Mouse (Mus musculus): ENCODE measurements around the gene Dop1b. TPM values are rescaled to one million over a fixed set of nuclear protein-coding genes. Genes with fewer than 3 reads are reported as not detected.
"Not testable (repeated sequence)": the region's sequence is repeated elsewhere in the genome, so short reads cannot be mapped to it uniquely, and the experiment has no call there.

Dop1b gene
- polyA plus RNA-seq, 1 experiment: 63.3 TPM

- TF ChIP-seq CTCF (IDR thresholded peaks at IDR 0.05; ENCODE audit: borderline replicate concordance, extremely low read depth, insufficient read depth, insufficient read length): no peak
- no peak for TF ChIP-seq POLR2A (IDR thresholded peaks at IDR 0.05; ENCODE audit: borderline replicate concordance, extremely low read depth, insufficient read depth, insufficient read length, poor library complexity, severe bottlenecking)
- no peak for DNase-seq (ENCODE audit: low read depth)
Measured at GRCm38 (mm10) chr16:93824799-93825198, 113.1 kb downstream of the Dop1b start.

GRCm38 (mm10) chr16:93825463-93825862 is 113.8 kb downstream of the Dop1b start:
- TF ChIP-seq POLR2A (IDR thresholded peaks at IDR 0.05; ENCODE audit: borderline replicate concordance, extremely low read depth, insufficient read depth, insufficient read length, poor library complexity, severe bottlenecking): no peak
- no peak for TF ChIP-seq CTCF (IDR thresholded peaks at IDR 0.05; ENCODE audit: borderline replicate concordance, extremely low read depth, insufficient read depth, insufficient read length)
- DNase-seq (ENCODE audit: low read depth): no peak

DNA sequence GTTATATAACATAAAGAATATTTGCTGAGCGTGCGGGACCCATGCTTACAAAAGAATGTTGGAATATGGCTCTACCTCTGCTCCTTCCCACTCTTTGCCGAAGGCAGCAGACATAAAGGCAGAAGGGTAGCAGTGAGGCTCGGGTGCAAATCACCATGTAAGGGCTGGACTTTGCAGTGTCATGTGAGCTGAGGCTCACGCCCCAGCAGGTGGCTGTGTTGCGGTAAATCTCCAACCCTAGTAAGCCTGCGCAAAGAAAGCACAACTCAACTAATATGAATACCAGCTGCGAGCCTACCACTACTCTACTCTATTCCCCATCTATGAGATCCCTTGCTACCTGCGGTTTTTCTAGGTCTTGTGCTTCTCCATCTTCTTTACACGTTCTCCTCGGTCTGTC is 114.3 kb downstream of the Dop1b start:
- TF ChIP-seq CTCF (IDR thresholded peaks at IDR 0.05; ENCODE audit: borderline replicate concordance, extremely low read depth, insufficient read depth, insufficient read length): no peak
- TF ChIP-seq POLR2A (IDR thresholded peaks at IDR 0.05; ENCODE audit: borderline replicate concordance, extremely low read depth, insufficient read depth, insufficient read length, poor library complexity, severe bottlenecking): no peak
- no peak for DNase-seq (ENCODE audit: low read depth)

- DNase-seq (ENCODE audit: low read depth): not testable (repeated sequence)
Measured at GRCm38 (mm10) chr16:93826478-93826877, 114.8 kb downstream of the Dop1b start.

GRCm38 (mm10) chr16:93826909-93827308 is 115.2 kb downstream of the Dop1b start:
- DNase-seq (ENCODE audit: low read depth): no peak

DNA sequence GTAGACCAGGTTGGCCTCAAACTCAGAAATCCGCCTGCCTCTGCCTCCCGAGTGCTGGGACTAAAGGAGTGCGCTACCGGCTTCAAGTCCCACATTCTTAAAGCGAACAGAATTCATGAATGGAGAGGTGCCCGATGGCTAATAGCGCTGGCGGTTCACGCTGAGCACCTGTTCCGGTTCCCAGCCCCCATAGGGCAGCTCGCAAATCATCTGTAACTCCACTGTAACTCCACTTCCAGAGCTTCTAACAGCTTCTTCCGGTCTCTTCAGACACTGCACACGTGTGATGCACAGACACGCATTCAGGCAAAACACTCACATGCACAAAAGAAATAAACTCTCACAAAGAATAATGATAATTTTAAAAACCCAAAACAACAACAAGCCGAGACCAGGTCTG is 117.8 kb downstream of the Dop1b start:
- no peak for DNase-seq (ENCODE audit: low read depth)
- TF ChIP-seq POLR2A (IDR thresholded peaks at IDR 0.05; ENCODE audit: borderline replicate concordance, extremely low read depth, insufficient read depth, insufficient read length, poor library complexity, severe bottlenecking) (no peak), CTCF (IDR thresholded peaks at IDR 0.05; ENCODE audit: borderline replicate concordance, extremely low read depth, insufficient read depth, insufficient read length) (no peak)

More at GRCm38 (mm10) chr16:93826909-93827308, 115.2 kb downstream of the Dop1b start:
- TF ChIP-seq CTCF (IDR thresholded peaks at IDR 0.05; ENCODE audit: borderline replicate concordance, extremely low read depth, insufficient read depth, insufficient read length) (no peak), POLR2A (IDR thresholded peaks at IDR 0.05; ENCODE audit: borderline replicate concordance, extremely low read depth, insufficient read depth, insufficient read length, poor library complexity, severe bottlenecking) (no peak)

DNA sequence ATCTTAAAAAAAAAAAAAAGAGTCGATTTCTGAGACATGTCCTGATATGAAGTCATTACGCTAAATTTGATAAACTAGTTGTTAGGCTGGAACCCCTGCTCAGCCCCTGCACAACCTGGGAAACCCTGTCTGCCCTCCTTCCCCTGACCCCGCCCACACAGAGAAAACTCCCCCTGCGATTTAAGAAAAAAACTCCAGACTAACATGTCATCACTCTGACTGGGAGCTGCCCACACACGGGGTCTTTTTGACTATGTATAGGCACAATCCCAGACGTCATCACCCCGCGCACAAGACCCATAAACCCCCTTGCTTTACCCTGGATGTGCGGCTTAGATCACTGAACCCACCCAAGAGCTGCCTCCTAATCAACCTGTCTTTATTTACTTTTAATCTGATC is 118.4 kb downstream of the Dop1b start:
- TF ChIP-seq POLR2A (IDR thresholded peaks at IDR 0.05; ENCODE audit: borderline replicate concordance, extremely low read depth, insufficient read depth, insufficient read length, poor library complexity, severe bottlenecking) (no peak), CTCF (IDR thresholded peaks at IDR 0.05; ENCODE audit: borderline replicate concordance, extremely low read depth, insufficient read depth, insufficient read length) (no peak)
- no peak for DNase-seq (ENCODE audit: low read depth)

DNA sequence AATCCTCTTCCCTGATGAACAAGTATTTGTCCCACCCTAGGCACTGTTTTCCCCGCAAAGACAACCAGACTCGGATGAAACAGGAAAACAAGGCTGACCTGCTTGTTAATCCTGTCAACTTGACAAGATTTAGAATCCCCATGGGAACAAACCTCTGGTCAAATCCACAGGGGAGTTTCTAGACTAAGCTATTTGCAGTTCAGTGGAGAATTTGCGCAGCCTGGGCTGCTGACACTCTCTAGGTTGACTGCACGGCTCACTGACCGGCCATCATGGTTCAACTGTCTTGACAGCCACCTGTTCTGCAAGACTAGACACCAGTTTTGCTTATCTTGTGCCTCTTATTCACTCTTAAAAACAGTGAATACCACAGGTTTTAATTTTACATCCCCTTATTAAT is 119.2 kb downstream of the Dop1b start:
- TF ChIP-seq CTCF (IDR thresholded peaks at IDR 0.05; ENCODE audit: borderline replicate concordance, extremely low read depth, insufficient read depth, insufficient read length) (no peak), POLR2A (IDR thresholded peaks at IDR 0.05; ENCODE audit: borderline replicate concordance, extremely low read depth, insufficient read depth, insufficient read length, poor library complexity, severe bottlenecking) (no peak)
- DNase-seq (ENCODE audit: low read depth): no peak

DNA sequence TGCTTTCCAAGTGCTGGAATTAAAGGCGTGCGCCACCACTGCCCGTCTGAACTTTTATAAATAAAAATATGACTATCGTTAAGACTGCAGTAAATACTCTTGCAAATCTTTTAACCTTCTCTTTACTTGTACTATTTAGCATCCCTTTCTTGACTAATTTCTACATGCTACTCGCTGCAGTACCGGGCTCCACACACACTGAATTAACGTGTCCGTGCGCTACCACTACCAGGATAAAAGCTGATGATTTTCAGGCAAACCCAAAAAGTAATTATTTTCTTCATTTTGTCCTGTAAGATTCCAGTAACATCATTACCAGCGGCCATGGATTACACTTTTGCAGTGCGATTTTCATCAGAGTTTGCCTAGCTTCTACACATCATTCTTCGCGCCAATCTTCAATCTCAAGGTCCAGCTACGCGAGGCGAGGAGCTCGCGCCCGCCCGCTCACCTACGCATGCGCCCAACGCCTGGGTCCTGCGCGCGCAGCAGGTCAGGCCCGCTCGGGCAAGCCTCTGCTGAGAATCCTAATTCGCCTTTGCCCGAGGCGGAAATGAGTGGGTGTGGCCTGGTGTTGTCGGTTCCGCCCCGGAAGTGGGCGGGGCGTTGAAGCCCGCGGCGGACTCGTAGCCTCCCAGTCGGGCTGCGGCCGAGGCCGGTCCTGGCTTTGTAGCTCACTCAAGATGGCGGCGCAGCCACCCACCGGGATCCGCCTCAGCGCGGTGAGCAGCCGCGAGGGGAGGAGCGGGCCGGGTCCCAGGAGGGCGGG is 120.1 kb downstream of the Dop1b start, which contains the start of gene Morc3:
Gene Morc3 (plus strand): TSS at position 495 of the 769 bp plus-strand sequence.
- peak; percentile 100 for DNase-seq (ENCODE audit: low read depth)
- peak; percentile 97 for TF ChIP-seq POLR2A (IDR thresholded peaks at IDR 0.05; ENCODE audit: borderline replicate concordance, extremely low read depth, insufficient read depth, insufficient read length, poor library complexity, severe bottlenecking)
- no peak for TF ChIP-seq CTCF (IDR thresholded peaks at IDR 0.05; ENCODE audit: borderline replicate concordance, extremely low read depth, insufficient read depth, insufficient read length)

DNA sequence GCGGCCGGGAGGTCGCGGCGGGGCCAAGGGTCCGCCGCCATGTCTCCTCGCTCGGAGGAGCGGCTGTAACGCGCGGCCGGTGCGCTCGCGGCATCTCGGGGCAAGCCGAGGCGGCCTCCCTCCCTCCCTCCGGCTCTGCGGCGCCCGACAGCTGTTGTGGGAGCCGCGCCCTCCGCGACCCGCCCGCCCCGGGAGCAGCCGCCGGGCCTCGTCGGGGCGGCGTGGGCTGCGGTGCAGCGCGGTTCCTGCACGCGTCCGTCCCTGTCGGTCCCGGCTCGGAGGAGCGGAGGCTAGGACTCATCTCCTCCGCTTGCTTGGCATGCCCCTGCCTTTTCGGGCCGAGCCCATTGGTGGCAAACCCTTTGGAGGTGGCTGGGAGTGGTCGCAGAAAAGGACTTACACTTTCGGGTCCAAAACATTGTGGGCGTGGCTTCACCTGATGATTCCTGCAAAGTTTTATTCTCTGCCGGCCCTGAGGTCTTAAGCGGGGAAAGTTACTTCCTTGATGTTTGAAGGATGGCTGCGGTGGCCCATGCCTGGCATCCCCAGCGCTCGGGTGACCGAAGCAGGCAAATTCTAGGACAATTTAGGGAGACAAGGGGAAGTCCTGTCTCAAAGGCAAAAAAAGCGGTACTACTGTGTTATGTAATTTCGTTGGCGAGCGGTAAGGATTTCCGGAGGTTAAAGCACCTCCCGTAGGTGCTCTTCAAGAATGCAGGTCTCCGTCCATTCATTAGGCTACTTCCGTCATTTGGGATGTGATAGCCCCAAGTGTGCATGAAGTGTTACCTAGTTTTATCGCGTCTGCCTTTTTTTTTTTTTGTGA is 121.0 kb downstream of the Dop1b start:
- DNase-seq (ENCODE audit: low read depth): peak; percentile 56
- TF ChIP-seq POLR2A (IDR thresholded peaks at IDR 0.05; ENCODE audit: borderline replicate concordance, extremely low read depth, insufficient read depth, insufficient read length, poor library complexity, severe bottlenecking) (no peak), CTCF (IDR thresholded peaks at IDR 0.05; ENCODE audit: borderline replicate concordance, extremely low read depth, insufficient read depth, insufficient read length) (no peak)

- no peak for DNase-seq (ENCODE audit: low read depth)
Measured at GRCm38 (mm10) chr16:93833551-93833950, 121.8 kb downstream of the Dop1b start.

More at GRCm38 (mm10) chr16:93833551-93833950, 121.8 kb downstream of the Dop1b start:
- TF ChIP-seq CTCF (IDR thresholded peaks at IDR 0.05; ENCODE audit: borderline replicate concordance, extremely low read depth, insufficient read depth, insufficient read length) (no peak), POLR2A (IDR thresholded peaks at IDR 0.05; ENCODE audit: borderline replicate concordance, extremely low read depth, insufficient read depth, insufficient read length, poor library complexity, severe bottlenecking) (no peak)
